Mouse (Mus musculus) spleen, adult 2 months (tissue): ENCODE data around the gene Stk33. TPM values are rescaled to one million over a fixed set of nuclear protein-coding genes. Genes with fewer than 3 reads are reported as not detected.

Experiments
- DNase-seq, 2 experiments: peaks; one replicate each; pipeline versions ENCODE4 v3.0.0 to v3.0.0-alpha.2; 2012 to 2021; ENCODE audit warnings: low spot score in 2 of 2, low read depth in 1 of 2
- H3K27ac ChIP-seq: fragments of 200-500 bp; 2 replicates; pipeline ENCODE4 v1.5.1; 2012; ENCODE audit warnings: low read length, inconsistent platforms; ENCODE audit not compliant: insufficient read depth
- H3K27me3 ChIP-seq: fragments of 200-500 bp; 2 replicates; pipeline ENCODE4 v1.6.1; 2012; ENCODE audit warnings: mild to moderate bottlenecking, moderate library complexity, low read length, inconsistent platforms; ENCODE audit not compliant: control insufficient read depth, insufficient read depth
- H3K36me3 ChIP-seq: fragments of 200-500 bp; 2 replicates; pipeline ENCODE4 v1.6.1; 2012; ENCODE audit warnings: mild to moderate bottlenecking, low read length, inconsistent platforms; ENCODE audit not compliant: control insufficient read depth, insufficient read depth
- H3K4me1 ChIP-seq: fragments of 200-500 bp; 2 replicates; pipeline ENCODE4 v1.6.1; 2011; ENCODE audit warnings: inconsistent platforms; ENCODE audit not compliant: control insufficient read depth, insufficient read depth, insufficient read length
- H3K4me3 ChIP-seq: fragments of 200-500 bp; 2 replicates; pipeline ENCODE4 v1.5.1; 2011; ENCODE audit warnings: mild to moderate bottlenecking, inconsistent platforms; ENCODE audit not compliant: insufficient read depth, insufficient read length; ENCODE audit errors: extremely low read depth
- CTCF ChIP-seq: fragments of 200-500 bp; IDR thresholded peaks from 2 replicates; pipeline ENCODE4 v1.5.1; 2011; ENCODE audit warnings: mild to moderate bottlenecking, inconsistent platforms; ENCODE audit not compliant: insufficient read depth, insufficient read length, insufficient replicate concordance; ENCODE audit errors: extremely low read depth
- POLR2A ChIP-seq: fragments of 200-500 bp; IDR thresholded peaks from 2 replicates; pipeline ENCODE4 v1.6.1; 2011; ENCODE audit warnings: low read depth, low read length, inconsistent platforms
- WGBS: fragments of 180-500 bp; shearing (Covaris S2); methylation state at CpG from one replicate; pipeline ENCODE4 v1.1.7; 2018; 5-methylcytosine and 5-hydroxymethylcytosine counted together
- polyA plus RNA-seq: library from polyadenylated mRNA; depleted of rRNA; stranded (reverse); fragments of >200 nt; gene quantifications from 2 replicates; pipeline ENCODE4 v1.2.3, GENCODE M21; 2012; rRNA removed

Gene Stk33
- polyA plus RNA-seq, 1 experiment: not detected

DNA sequence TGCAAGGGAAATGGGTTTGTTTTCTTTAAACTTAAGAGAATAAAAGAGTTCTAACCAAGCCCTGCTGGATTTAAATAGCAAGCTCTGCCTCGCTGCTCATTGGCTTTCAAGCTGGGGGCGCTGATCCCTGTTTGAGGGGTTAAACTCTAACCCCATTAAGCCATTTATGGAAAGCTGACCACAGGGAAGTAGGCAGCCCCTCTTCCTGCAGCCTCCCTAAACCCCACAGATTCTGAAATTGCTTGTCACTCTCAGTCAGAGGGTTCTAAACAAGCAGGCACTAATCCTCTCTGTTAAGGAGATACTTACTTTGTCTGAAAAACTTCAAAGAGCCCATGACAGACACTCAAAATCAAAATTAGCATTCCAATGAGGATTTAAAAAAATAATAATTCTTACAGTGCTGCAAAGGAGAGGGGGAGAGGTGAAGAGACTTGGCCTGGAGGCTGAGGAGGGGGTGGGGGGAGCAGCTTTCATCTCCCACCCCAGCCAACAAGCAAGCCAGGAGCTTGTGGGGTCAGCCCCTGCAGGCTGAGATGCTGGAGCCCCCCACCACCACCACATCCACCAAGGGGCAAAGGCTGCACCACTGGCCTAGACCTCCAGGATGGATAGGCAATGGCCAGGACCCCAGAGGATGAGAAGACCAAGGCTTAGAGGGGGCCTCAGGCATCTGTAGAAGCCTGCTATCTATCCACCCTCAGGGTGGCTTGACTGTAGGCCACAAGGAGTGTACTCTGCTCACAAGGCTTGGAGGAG, 203.8 kb downstream of the Stk33 start:
- H3K4me1 ChIP-seq: no peaks in the 10 kb centered on the region
- no peaks in the 10 kb centered on the region for H3K27me3 ChIP-seq
- DNase-seq: no peak
- H3K27ac ChIP-seq: no peak overlapping the region
- H3K4me3 ChIP-seq: no peak overlapping the region
- no peak for TF ChIP-seq CTCF
- no peak for TF ChIP-seq POLR2A
- 83% methylated on average over 2 of the region's 2 CpGs for WGBS
- no peaks in the 10 kb centered on the region for H3K36me3 ChIP-seq

DNA sequence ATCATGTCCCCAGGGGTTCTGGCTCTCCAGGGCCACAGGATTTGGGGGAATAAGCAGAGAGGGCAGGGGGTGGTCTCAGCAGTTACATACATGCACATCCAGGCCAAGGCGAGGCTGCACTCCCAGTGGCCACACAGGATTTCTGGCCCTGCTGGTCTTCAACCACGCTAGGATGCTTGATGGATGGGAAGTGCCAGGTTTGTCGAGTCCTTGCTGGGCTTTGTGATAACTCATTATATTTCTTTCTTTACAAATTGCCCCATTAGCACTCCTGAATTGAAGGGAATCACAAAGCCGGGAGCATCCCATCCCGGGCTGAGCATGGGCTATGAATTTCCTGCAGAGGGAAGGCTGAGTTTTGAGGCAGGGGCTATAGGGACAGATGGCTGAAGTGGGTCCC, 204.4 kb downstream of the Stk33 start:
- Histone ChIP-seq H3K4me3 (no peak overlapping the region), H3K27me3 (no peaks in the 10 kb centered on the region), H3K27ac (no peak overlapping the region), H3K36me3 (no peaks in the 10 kb centered on the region), H3K4me1 (no peaks in the 10 kb centered on the region)
- WGBS: 71% methylated on average over 5 of the region's 5 CpGs
- no peak for DNase-seq
- TF ChIP-seq POLR2A (no peak), CTCF (no peak)

DNA sequence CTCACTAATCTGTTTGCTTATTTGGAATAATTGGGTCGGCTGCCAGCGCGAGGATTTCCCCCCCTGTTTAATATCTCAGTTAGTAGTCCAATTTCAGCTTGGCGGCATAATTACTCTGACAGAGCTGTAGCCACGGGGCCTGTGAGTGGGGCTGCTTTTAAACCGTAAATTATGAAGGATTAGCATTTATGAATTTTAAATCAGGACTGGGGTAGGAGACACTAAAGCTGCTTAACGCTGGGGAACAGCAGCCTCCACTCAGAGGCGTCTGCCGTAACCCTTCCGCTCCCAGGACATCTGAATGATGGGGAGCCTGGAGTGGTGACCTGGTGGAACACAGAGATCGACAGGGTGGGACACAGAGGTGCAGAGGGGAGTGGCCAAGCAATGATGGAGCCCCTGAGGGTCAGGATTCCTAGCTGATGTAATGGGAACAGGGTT, 207.0 kb downstream of the Stk33 start:
- H3K27ac ChIP-seq: no peak overlapping the region
- 85% methylated on average over 11 of the region's 11 CpGs for WGBS
- TF ChIP-seq CTCF (no peak), POLR2A (no peak)
- no peaks in the 10 kb centered on the region for H3K36me3 ChIP-seq
- no peaks in the 10 kb centered on the region for H3K27me3 ChIP-seq
- DNase-seq: no peak
- H3K4me3 ChIP-seq: no peak overlapping the region
- no peaks in the 10 kb centered on the region for H3K4me1 ChIP-seq

DNA sequence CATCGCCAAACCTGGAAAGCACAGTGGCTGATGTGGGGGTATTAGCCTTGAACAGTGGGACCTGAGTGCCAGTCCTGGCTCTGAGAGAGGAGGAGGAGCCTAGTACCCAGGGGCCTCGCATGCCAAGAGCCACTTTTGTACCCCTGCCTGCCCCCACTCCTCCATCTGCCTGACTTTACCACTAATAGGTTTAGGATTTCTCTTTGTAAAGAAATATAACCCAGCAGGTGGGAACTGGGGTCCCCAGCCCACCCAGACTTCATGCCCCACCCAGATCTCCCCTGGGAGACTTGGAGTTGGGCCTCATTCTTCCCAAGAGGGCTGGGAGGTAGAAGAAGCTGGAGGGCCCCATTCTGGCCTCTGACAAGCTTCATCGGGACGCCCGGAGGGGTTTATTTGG, 207.6 kb downstream of the Stk33 start:
- TF ChIP-seq CTCF (no peak), POLR2A (no peak)
- 81% methylated on average over 5 of the region's 5 CpGs for WGBS
- H3K36me3 ChIP-seq: no peaks in the 10 kb centered on the region
- H3K4me3 ChIP-seq: no peak overlapping the region
- H3K4me1 ChIP-seq: no peaks in the 10 kb centered on the region
- DNase-seq: no peak
- H3K27me3 ChIP-seq: no peaks in the 10 kb centered on the region
- H3K27ac ChIP-seq: no peak overlapping the region

DNA sequence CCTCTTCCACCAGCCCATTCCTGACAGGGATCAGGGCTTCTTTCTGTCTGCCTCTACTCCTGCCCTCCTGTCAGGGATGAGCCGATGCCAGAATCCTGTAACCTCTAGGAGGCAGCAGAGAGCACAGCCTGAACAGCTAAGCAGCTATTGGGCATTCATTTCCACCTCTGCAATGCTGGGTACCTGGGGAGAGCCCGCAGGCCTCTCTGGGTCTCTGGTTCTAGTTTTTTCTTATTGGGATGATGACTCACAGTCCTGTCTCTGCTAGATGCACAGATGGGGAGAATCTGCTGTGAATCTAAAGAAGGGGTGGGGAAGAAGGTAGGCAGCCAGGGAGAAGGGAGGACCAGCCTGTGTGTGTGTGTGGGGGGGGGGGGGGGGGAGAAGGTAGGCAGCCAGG, 208.1 kb downstream of the Stk33 start:
- Histone ChIP-seq H3K27me3 (no peaks in the 10 kb centered on the region), H3K36me3 (no peaks in the 10 kb centered on the region), H3K4me1 (no peaks in the 10 kb centered on the region), H3K4me3 (no peak overlapping the region), H3K27ac (no peak overlapping the region)
- TF ChIP-seq POLR2A (no peak), CTCF (peak; percentile 32; the same call in 1 of the 2 replicates)
- DNase-seq: peak; percentile 4 to 48
- WGBS: 18% methylated on average over 2 of the region's 2 CpGs

Other genes with a start within 250 kb of the Stk33 start
- 0.06 and 0.08 TPM in 2 replicates for gene Trim66, start 69.1 kb upstream of the Stk33 start, polyA plus RNA-seq
- 448 and 545 TPM in 2 replicates for gene Rpl27a, start 80.1 kb upstream of the Stk33 start, polyA plus RNA-seq